Comparison of ENCODE assay signal across 8 mouse cellular contexts in the genomic region with DNA sequence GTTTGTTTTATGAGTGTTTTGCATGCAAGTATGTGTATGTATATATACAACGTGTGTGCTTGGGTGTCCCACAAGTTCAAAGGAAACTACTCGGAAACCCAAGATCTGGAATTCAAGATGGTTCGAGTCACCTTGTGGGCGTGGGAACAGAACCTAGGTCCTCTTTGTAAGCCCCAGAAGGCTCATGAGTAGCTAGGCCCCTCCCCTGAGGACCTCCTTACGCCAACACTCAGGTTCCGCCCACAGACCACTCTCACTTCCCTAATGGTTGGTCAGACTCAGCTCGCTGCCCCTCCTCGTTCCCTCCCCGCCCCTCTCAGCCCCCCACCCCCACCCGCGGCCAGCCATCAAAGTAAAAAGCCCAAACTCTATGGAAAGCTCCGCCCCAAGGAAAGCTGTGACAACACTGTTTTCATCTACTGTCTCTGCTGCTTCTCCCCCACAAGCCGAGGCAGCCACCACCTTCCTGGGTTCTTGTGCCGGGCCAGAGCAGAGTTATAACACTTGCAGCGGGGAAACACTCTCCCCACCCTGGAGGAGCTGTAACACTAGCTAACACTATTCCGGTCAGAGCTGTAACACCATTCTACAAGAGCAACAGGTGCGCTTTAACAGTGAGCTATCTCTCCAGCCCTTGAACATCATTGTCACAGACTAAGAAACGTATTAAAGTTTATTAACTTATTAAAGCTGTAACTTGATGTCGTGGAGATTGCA. TPM values are rescaled to one million over a fixed set of nuclear protein-coding genes. Genes with fewer than 3 reads are reported as not detected.
DNase-seq lines count a peak whose midpoint lies in the region; ATAC-seq and TF ChIP-seq lines count a peak whose summit lies in the region.

No protein-coding gene starts in this region.

- peaks cover 36% of the 10 kb centered on the region for H3K4me1 ChIP-seq in kidney, embryonic 16.5 days (ENCODE audit: insufficient read depth, low read length)
- H3K4me1 ChIP-seq in small intestine, adult 2 months (ENCODE audit: control insufficient read depth, insufficient read depth, insufficient read length, low read length): peaks cover 4% of the 10 kb centered on the region

- peak; percentile 84 for ATAC-seq in kidney, embryonic 16.5 days (ENCODE audit: low FRiP score, low TSS enrichment)

- no peaks in the 10 kb centered on the region for H3K9me3 ChIP-seq in kidney, embryonic 16.5 days (ENCODE audit: low read length)

- H3K4me3 ChIP-seq in kidney, embryonic 16.5 days (ENCODE audit: low read length): peak overlapping the region; percentile 6
- H3K4me3 ChIP-seq in small intestine, adult 2 months (ENCODE audit: low read depth, low read length): no peak overlapping the region

- no peaks in the 10 kb centered on the region for H3K27me3 ChIP-seq in kidney, embryonic 16.5 days (ENCODE audit: insufficient read depth, low read length)
- peaks cover 13% of the 10 kb centered on the region for H3K27me3 ChIP-seq in small intestine, adult 2 months (ENCODE audit: control insufficient read depth, insufficient read depth, low read length)

- H3K4me2 ChIP-seq in kidney, embryonic 16.5 days (replicated peaks; ENCODE audit: low read depth, low read length): peak overlapping the region; percentile 92

- no peak for TF ChIP-seq POLR2A in small intestine, adult 2 months (IDR thresholded peaks at IDR 0.05; ENCODE audit: low read depth, low read length)

- peak overlapping the region; percentile 83 for H3K27ac ChIP-seq in kidney, embryonic 16.5 days (ENCODE audit: low read length)
- H3K27ac ChIP-seq in small intestine, adult 2 months (ENCODE audit: insufficient read depth, low read depth, low read length): peak overlapping the region; percentile 57

- no peaks in the 10 kb centered on the region for H3K36me3 ChIP-seq in kidney, embryonic 16.5 days (ENCODE audit: insufficient read depth, low read length)
- H3K36me3 ChIP-seq in small intestine, adult 2 months (ENCODE audit: control insufficient read depth, insufficient read depth, low read length): no peaks in the 10 kb centered on the region

- no peak for TF ChIP-seq CTCF in small intestine, adult 2 months (IDR thresholded peaks at IDR 0.05; ENCODE audit: extremely low read depth, insufficient read length, insufficient replicate concordance, low read depth, low read length)

- peak; percentile 42 for DNase-seq in adrenal gland, postnatal 14 days
- no peak for DNase-seq in adrenal gland, adult 2 months
- peak; percentile 85 for DNase-seq in c-Kit-positive CD71-positive TER-119-negative erythroid progenitor cells, embryonic 14.5 days (ENCODE audit: low read depth)
- peak; percentile 75 to 76 for DNase-seq in heart, adult 9 months (ENCODE audit: low spot score in 2 of 2)
- DNase-seq in lung, postnatal 36 days: peak; percentile 92
- DNase-seq in adrenal gland, adult 18-20 months (ENCODE audit: low spot score in 2 of 2): no peak

- 8% methylated on average over 19 of the region's 19 CpGs for WGBS in kidney, embryonic 16.5 days
- 47% methylated on average over 19 of the region's 19 CpGs for WGBS in small intestine, adult 2 months

- no peak overlapping the region for H3K9ac ChIP-seq in kidney, embryonic 16.5 days (replicated peaks; ENCODE audit: low read length)

RNA-seq across cellular contexts. Expression of a gene that starts 0.5 kb away (rescaled TPM):
- 14.3 and 16.6 TPM in 2 replicates for total RNA-seq in adrenal gland, postnatal 14 days (2021)
- total RNA-seq in adrenal gland, adult 2 months (2021): 10 to 100 TPM; 11.4 to 12.1 TPM
- 3.3 and 4.5 TPM in 2 replicates for polyA plus RNA-seq in adrenal gland, adult 2 months (2012; rRNA removed)
- 23.3 and 24.2 TPM in 2 replicates for polyA plus RNA-seq in kidney, embryonic 16.5 days (2015; fragmentation: Nextera tagmentation; extraction: Ambion mirVana)
- 3.5 and 3.6 TPM in 2 replicates for polyA plus RNA-seq in small intestine, adult 2 months (2012; rRNA removed)
- total RNA-seq in adrenal gland, adult 18-20 months (2021): 1 to 10 TPM; 9.4 to 9.8 TPM

Comparison
In these comparisons a context has a peak if more than half of its experiments do, and no peak if none do; other contexts are left out.
1. DNase-seq: peak in adrenal gland, postnatal 14 days (single experiment), c-Kit-positive CD71-positive TER-119-negative erythroid progenitor cells, embryonic 14.5 days (single experiment), heart, adult 9 months (2 of 2) and lung, postnatal 36 days (single experiment); none in adrenal gland, adult 2 months (single experiment) and adrenal gland, adult 18-20 months (0 of 2).